Mouse (Mus musculus): Measurements from ENCODE around the gene Slc35a3. TPM values are rescaled to one million over a fixed set of nuclear protein-coding genes. Genes with fewer than 3 reads are reported as not detected.
A peak's percentile ranks its signal among the peaks of the same experiment; 100 is the strongest.

Slc35a3 gene
- total RNA-seq (2012; rRNA removed): 16.7 and 20.3 TPM in 2 replicates
- polyA plus RNA-seq (2012; ENCODE audit: insufficient read depth in 1 of 2, insufficient read length in 2 of 2, low read depth in 1 of 2, low replicate concordance in 2 of 2, missing spikeins in 1 of 2): 10 to 100 TPM in 1 of 2 experiments, not detected in 1; 19.2 TPM

DNA sequence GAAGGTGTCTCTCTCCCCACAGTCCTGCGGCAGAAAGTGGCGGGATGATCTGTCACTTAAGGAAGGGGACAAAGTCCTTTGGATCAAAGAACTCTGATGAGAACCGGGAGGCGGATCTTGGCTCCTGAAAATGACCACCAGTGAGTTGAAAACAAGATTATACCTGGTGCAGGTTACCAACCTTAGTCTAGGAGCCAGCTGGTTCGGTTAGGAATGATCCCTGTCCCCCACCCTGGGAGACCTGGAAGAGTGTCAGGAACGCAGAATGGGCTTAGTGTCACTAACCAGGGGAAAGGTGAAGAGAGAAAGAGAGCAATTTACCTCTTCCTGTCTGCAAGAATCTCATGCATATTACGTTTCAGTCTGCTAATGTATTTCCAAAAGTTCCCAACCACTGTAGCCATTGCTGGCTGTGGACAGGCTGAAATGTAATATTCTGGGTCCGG lies at the start of gene Slc35a3:
Slc35a3 (minus strand) TSS at position 396 of the 446 bp plus-strand sequence.
- H3K79me2 ChIP-seq (ENCODE audit: control insufficient read depth, insufficient read depth, low read length, poor library complexity): peaks cover 26% of the 10 kb centered on the region
- H3K4me3 ChIP-seq (ENCODE audit: control insufficient read depth in 1 of 2, insufficient read depth in 1 of 2, low read depth in 2 of 2, low read length in 2 of 2): peak within 1 kb of the TSS; percentile 92 to 93
- peaks cover 4 to 17% of the 10 kb centered on the region in 2 experiments; a peak in 3 of 4 replicates for H3K4me1 ChIP-seq (ENCODE audit: control insufficient read depth in 1 of 2, insufficient read depth in 2 of 2, low read length in 2 of 2)
- DNase-seq (ENCODE audit: low read depth, low spot score): no peak
- no peaks in the 10 kb centered on the region for H3K27me3 ChIP-seq (ENCODE audit: control insufficient read depth in 1 of 2, insufficient read depth in 2 of 2, low read length in 2 of 2)
- H3K36me3 ChIP-seq (ENCODE audit: control insufficient read depth in 1 of 2, insufficient read depth in 2 of 2, low read length in 2 of 2): peaks cover 0 to 9% of the 10 kb centered on the region in 2 experiments; a peak in 2 of 4 replicates
- H3K9ac ChIP-seq (ENCODE audit: control insufficient read depth, low read depth, low read length, poor library complexity, severe bottlenecking): peak within 1 kb of the TSS; percentile 94
- peak within 1 kb of the TSS; percentile 36 for H3K27ac ChIP-seq (ENCODE audit: control insufficient read depth, low read depth, low read length)
- TF ChIP-seq RCOR1 (IDR thresholded peaks at IDR 0.05; ENCODE audit: low read depth, low read length) (0 out of 2 replicates have a peak, but pooled peaks have one; percentile 2), MXI1 (IDR thresholded peaks at IDR 0.05; ENCODE audit: low read depth, low read length) (peak; percentile 17; the same call in 1 of the 2 replicates), SIN3A (IDR thresholded peaks at IDR 0.05; ENCODE audit: low read length) (peak; percentile 53; the same call in 1 of the 2 replicates), E2F4 (IDR thresholded peaks at IDR 0.05; ENCODE audit: borderline replicate concordance, low read depth, low read length) (peak; percentile 35; the same call in 1 of the 2 replicates), POLR2AphosphoS2 (IDR thresholded peaks at IDR 0.05; ENCODE audit: low read length) (no peak), TCF12 (IDR thresholded peaks at IDR 0.05; ENCODE audit: low read depth, low read length) (peak; percentile 2; the same call in 1 of the 2 replicates), ETS1 (IDR thresholded peaks at IDR 0.05; ENCODE audit: low read depth, low read length) (no peak)
- H3K9me3 ChIP-seq (replicated peaks; ENCODE audit: insufficient read depth, low read length): no peaks in the 10 kb centered on the region

DNA sequence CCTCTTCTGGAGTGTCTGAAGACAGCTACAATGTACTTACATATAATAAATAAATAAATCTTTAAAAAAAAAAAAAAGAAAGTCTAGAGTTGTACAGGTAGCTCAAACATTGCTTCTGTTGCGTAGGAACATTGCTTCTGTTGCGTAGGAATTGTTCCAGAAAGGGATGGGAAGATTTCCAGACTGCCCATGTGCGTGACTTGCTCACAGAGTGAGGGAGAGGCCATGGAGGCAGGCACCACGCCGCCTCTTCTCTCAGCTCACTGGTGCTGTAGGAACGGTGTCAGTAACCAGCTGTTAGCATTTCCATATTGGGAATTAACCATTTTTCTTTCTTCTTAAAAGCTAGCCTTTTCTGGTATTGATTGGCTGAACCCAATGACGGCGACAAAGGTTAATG lies 40.2 kb upstream of the Slc35a3 start:
- H3K79me2 ChIP-seq (ENCODE audit: control insufficient read depth, insufficient read depth, low read length, poor library complexity): no peaks in the 10 kb centered on the region
- no peak for DNase-seq (ENCODE audit: low read depth, low spot score)
- H3K9ac ChIP-seq (ENCODE audit: control insufficient read depth, low read depth, low read length, poor library complexity, severe bottlenecking): no peak overlapping the region
- TF ChIP-seq MYC (IDR thresholded peaks at IDR 0.05; ENCODE audit: low read depth, low read length) (no peak), ZKSCAN1 (IDR thresholded peaks at IDR 0.05; ENCODE audit: low read depth, low read length) (no peak), EP300 (IDR thresholded peaks at IDR 0.05; ENCODE audit: low read depth in 1 of 2, low read length in 2 of 2) (no peak)
- no peaks in the 10 kb centered on the region; a peak in 1 of 4 replicates for H3K36me3 ChIP-seq (ENCODE audit: control insufficient read depth in 1 of 2, insufficient read depth in 2 of 2, low read length in 2 of 2)
- H3K27me3 ChIP-seq (ENCODE audit: control insufficient read depth in 1 of 2, insufficient read depth in 2 of 2, low read length in 2 of 2): no peaks in the 10 kb centered on the region
- no peaks in the 10 kb centered on the region for H3K9me3 ChIP-seq (replicated peaks; ENCODE audit: insufficient read depth, low read length)
- H3K27ac ChIP-seq (ENCODE audit: control insufficient read depth, low read depth, low read length): no peak overlapping the region
- no peaks in the 10 kb centered on the region for H3K4me1 ChIP-seq (ENCODE audit: control insufficient read depth in 1 of 2, insufficient read depth in 2 of 2, low read length in 2 of 2)
- no peak overlapping the region for H3K4me3 ChIP-seq (ENCODE audit: control insufficient read depth in 1 of 2, insufficient read depth in 1 of 2, low read depth in 2 of 2, low read length in 2 of 2)

DNA sequence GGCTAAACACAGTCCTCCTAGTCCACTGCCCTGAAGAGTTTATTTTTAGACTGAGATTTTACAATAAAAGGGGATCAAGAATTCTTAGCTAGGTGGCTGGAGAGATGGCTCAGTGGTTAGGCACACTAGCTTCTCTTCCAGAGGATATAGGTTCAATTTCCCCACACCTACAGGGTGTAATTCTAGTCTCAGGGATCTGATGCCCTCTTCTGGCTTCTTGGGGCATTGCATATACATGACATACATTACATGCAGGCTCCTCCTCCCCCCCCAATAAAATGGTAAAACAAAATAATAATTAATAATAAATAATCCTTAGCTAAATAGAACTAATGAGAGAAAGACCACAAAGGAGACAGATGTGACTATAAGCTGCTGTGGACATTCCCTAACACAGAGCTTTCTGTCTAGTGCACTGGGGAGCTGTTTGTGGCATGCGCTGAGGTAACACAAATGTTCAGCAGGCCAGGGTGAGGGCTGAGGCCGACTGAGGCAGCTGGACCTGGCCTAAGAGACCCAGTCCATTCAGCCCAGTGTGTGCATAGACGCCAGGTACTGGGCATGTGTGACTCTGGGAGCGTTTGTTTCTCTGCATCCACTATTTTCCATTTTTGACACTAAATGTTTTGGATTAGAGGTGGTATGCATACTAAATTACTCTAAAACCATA lies 38.7 kb upstream of the Slc35a3 start:
- Histone ChIP-seq H3K27me3 (ENCODE audit: control insufficient read depth in 1 of 2, insufficient read depth in 2 of 2, low read length in 2 of 2) (no peaks in the 10 kb centered on the region), H3K36me3 (ENCODE audit: control insufficient read depth in 1 of 2, insufficient read depth in 2 of 2, low read length in 2 of 2) (no peaks in the 10 kb centered on the region; a peak in 1 of 4 replicates)
- DNase-seq (ENCODE audit: low read depth, low spot score): peak; percentile 76

More for the DNA sequence above, 38.7 kb upstream of the Slc35a3 start:
- no peak overlapping the region for H3K9ac ChIP-seq (ENCODE audit: control insufficient read depth, low read depth, low read length, poor library complexity, severe bottlenecking)
- H3K4me3 ChIP-seq (ENCODE audit: control insufficient read depth in 1 of 2, insufficient read depth in 1 of 2, low read depth in 2 of 2, low read length in 2 of 2): no peak overlapping the region
- H3K79me2 ChIP-seq (ENCODE audit: control insufficient read depth, insufficient read depth, low read length, poor library complexity): no peaks in the 10 kb centered on the region
- H3K27ac ChIP-seq (ENCODE audit: control insufficient read depth, low read depth, low read length): no peak overlapping the region
- TF ChIP-seq MAZ (IDR thresholded peaks at IDR 0.05; ENCODE audit: low read depth, low read length) (0 out of 2 replicates have a peak, but pooled peaks have one; percentile 33), SMC3 (IDR thresholded peaks at IDR 0.05; ENCODE audit: low read depth, low read length) (peak; percentile 85), EP300 (IDR thresholded peaks at IDR 0.05; ENCODE audit: low read depth in 1 of 2, low read length in 2 of 2) (no peak), CTCF (IDR thresholded peaks at IDR 0.05 in 2 of 3, conservative IDR thresholded peaks at IDR 0.05 in 1 of 3; ENCODE audit: control insufficient read depth in 1 of 3, insufficient read depth in 1 of 3, low read depth in 2 of 3, low read length in 3 of 3, poor library complexity in 1 of 3, severe bottlenecking in 1 of 3) (peak; percentile 46 to 75 (median 53)), ZC3H11A (IDR thresholded peaks at IDR 0.05; ENCODE audit: low read depth, low read length) (peak; percentile 81), USF1 (IDR thresholded peaks at IDR 0.05; ENCODE audit: low read depth, low read length) (no peak), CHD1 (IDR thresholded peaks at IDR 0.05; ENCODE audit: low read depth, low read length) (no peak), RAD21 (IDR thresholded peaks at IDR 0.05; ENCODE audit: low read depth, low read length) (peak; percentile 78), GABPA (IDR thresholded peaks at IDR 0.05; ENCODE audit: low read depth, low read length) (no peak), SIN3A (IDR thresholded peaks at IDR 0.05; ENCODE audit: low read length) (peak; percentile 26; the same call in 1 of the 2 replicates), JUND (IDR thresholded peaks at IDR 0.05; ENCODE audit: low read depth, low read length) (no peak)
- H3K9me3 ChIP-seq (replicated peaks; ENCODE audit: insufficient read depth, low read length): no peaks in the 10 kb centered on the region
- no peaks in the 10 kb centered on the region for H3K4me1 ChIP-seq (ENCODE audit: control insufficient read depth in 1 of 2, insufficient read depth in 2 of 2, low read length in 2 of 2)
